Mouse (Mus musculus): ENCODE results near the gene Psmd7. TPM values are rescaled to one million over a fixed set of nuclear protein-coding genes. Genes with fewer than 3 reads are reported as not detected.

Psmd7 gene
- polyA plus RNA-seq, 1 experiment from 2014 or later: 342 TPM

GRCm38 (mm10) chr8:107545621-107546152 is 42.6 kb downstream of the Psmd7 start:
- Histone ChIP-seq H3K4me3 (peak overlapping the region; percentile 30), H3K4me2 (replicated peaks) (peak overlapping the region; percentile 34), H3K36me3 (peaks cover 21% of the 10 kb centered on the region), H3K4me1 (peaks cover 33% of the 10 kb centered on the region), H3K27me3 (no peaks in the 10 kb centered on the region), H3K9ac (peak overlapping the region; percentile 7), H3K27ac (peak overlapping the region; percentile 93), H3K9me3 (no peaks in the 10 kb centered on the region)
- WGBS: 82% methylated on average over 11 of the region's 11 CpGs
- no peak for ATAC-seq (ENCODE audit: insufficient number of reproducible peaks, insufficient read depth, low FRiP score, low TSS enrichment)

DNA sequence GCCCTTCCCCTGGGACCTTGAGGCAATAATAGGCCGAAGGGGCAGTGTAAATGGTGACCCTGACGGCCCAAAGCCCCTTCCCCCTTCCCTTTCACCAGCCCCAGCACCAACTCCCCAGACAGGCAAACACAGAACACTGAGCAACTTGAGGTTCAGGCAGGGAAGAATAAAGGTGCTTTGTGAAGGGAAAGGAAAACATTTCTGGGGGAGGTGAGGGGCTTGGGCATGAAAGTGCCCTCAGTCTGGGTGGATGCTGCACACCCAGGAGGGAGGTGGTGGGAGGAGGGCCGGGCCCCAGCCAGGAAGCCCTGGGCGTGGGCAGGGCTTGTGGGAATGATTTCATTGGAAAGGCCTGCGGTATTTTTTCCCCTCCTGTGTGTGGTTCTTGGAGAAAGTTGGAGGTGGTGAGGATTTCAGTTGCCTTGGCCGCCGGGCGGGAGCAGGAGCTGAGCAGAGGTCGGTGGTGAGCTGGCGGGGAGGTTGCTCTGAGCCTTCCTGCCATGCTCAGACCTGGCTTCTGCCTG is 43.6 kb downstream of the Psmd7 start:
- Histone ChIP-seq H3K9me3 (no peaks in the 10 kb centered on the region), H3K36me3 (peaks cover 12% of the 10 kb centered on the region), H3K4me1 (peaks cover 33% of the 10 kb centered on the region), H3K9ac (peak overlapping the region; percentile 7; the same call in 1 of the 2 replicates), H3K27me3 (no peaks in the 10 kb centered on the region), H3K4me3 (peak overlapping the region; percentile 30), H3K27ac (peak overlapping the region; percentile 93), H3K4me2 (replicated peaks) (peak overlapping the region; percentile 34)
- WGBS: 17% methylated on average over 10 of the region's 10 CpGs
- ATAC-seq (ENCODE audit: insufficient number of reproducible peaks, insufficient read depth, low FRiP score, low TSS enrichment): peak; percentile 79; the same call in 1 of the 2 replicates

GRCm38 (mm10) chr8:107544211-107544610 is 44.1 kb downstream of the Psmd7 start:
- H3K36me3 ChIP-seq: peaks cover 10% of the 10 kb centered on the region
- H3K9ac ChIP-seq: no peak overlapping the region
- H3K4me3 ChIP-seq: no peak overlapping the region
- peak overlapping the region; percentile 93 for H3K27ac ChIP-seq
- peaks cover 33% of the 10 kb centered on the region for H3K4me1 ChIP-seq
- H3K27me3 ChIP-seq: no peaks in the 10 kb centered on the region
- WGBS: 29% methylated on average over 8 of the region's 8 CpGs
- ATAC-seq (ENCODE audit: insufficient number of reproducible peaks, insufficient read depth, low FRiP score, low TSS enrichment): 0 out of 2 replicates have a peak, but pooled peaks have one; percentile 66
- H3K4me2 ChIP-seq (replicated peaks): peak overlapping the region; percentile 34; the same call in 1 of the 2 replicates
- no peaks in the 10 kb centered on the region for H3K9me3 ChIP-seq

- H3K36me3 ChIP-seq: peaks cover 10% of the 10 kb centered on the region
- WGBS: 78% methylated on average over 11 of the region's 11 CpGs
Observed at GRCm38 (mm10) chr8:107543714-107544113, 44.5 kb downstream of the Psmd7 start.

DNA sequence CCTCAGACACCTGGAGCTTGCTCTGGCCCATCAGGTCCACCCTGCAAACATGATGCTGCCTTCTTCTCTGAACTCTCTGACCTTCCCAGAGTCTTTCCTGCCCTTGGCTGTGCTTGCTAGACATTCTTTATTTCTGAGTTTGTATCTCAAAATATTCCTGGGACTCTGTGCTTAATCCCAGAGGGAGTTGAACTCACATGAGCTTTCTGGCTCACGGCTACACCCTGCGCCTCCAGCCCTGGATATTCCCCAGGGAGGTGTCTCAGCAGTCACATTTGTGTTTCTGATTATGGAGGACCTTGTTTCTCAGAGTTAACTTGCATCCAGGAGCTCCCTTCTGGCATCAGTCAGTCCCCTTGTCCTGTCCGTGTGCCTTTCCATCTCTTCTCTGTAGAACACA is 46.1 kb downstream of the Psmd7 start:
- Histone ChIP-seq H3K4me2 (replicated peaks) (no peak overlapping the region), H3K9me3 (no peaks in the 10 kb centered on the region), H3K36me3 (peaks cover 10% of the 10 kb centered on the region), H3K4me3 (no peak overlapping the region), H3K4me1 (peaks cover 28% of the 10 kb centered on the region), H3K27me3 (no peaks in the 10 kb centered on the region), H3K27ac (no peak overlapping the region), H3K9ac (no peak overlapping the region)
- WGBS: 74% methylated on average over 3 of the region's 3 CpGs
- no peak for ATAC-seq (ENCODE audit: insufficient number of reproducible peaks, insufficient read depth, low FRiP score, low TSS enrichment)

More at GRCm38 (mm10) chr8:107543714-107544113, 44.5 kb downstream of the Psmd7 start:
- no peak for ATAC-seq (ENCODE audit: insufficient number of reproducible peaks, insufficient read depth, low FRiP score, low TSS enrichment)
- Histone ChIP-seq H3K9me3 (no peaks in the 10 kb centered on the region), H3K27ac (peak overlapping the region; percentile 93), H3K27me3 (no peaks in the 10 kb centered on the region), H3K9ac (no peak overlapping the region), H3K4me2 (replicated peaks) (no peak overlapping the region), H3K4me1 (peaks cover 33% of the 10 kb centered on the region), H3K4me3 (no peak overlapping the region)

DNA sequence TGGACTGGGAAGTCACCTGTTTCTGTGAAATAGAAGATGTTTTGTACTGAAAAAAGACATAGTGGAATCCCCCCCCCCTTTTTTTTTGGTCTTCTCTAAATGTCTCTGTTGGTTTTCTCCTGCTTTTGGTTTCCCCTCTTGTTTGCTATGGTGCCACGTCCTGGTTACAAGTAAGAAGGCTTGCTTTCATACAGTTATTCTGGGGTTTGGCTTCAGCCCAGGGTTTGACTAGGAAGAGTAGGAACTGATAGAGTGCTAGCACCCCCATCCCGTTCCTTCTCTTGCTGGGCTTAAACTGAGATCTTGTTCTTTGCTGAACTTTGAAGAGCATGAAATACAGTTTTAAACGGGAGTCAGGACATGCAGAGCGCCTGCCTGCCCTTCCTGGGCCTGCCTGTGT is 46.9 kb downstream of the Psmd7 start:
- Histone ChIP-seq H3K4me3 (no peak overlapping the region), H3K9ac (no peak overlapping the region), H3K27me3 (no peaks in the 10 kb centered on the region), H3K9me3 (no peaks in the 10 kb centered on the region), H3K4me2 (replicated peaks) (no peak overlapping the region), H3K27ac (no peak overlapping the region), H3K36me3 (peaks cover 10% of the 10 kb centered on the region), H3K4me1 (peaks cover 20% of the 10 kb centered on the region)
- 85% methylated on average over 4 of the region's 4 CpGs for WGBS
- ATAC-seq (ENCODE audit: insufficient number of reproducible peaks, insufficient read depth, low FRiP score, low TSS enrichment): no peak

- ATAC-seq (ENCODE audit: insufficient number of reproducible peaks, insufficient read depth, low FRiP score, low TSS enrichment): no peak
- H3K27me3 ChIP-seq: no peaks in the 10 kb centered on the region
- H3K4me3 ChIP-seq: no peak overlapping the region
- H3K36me3 ChIP-seq: peaks cover 12% of the 10 kb centered on the region
- H3K9me3 ChIP-seq: no peaks in the 10 kb centered on the region
- no peak overlapping the region for H3K4me2 ChIP-seq (replicated peaks)
- H3K27ac ChIP-seq: no peak overlapping the region
- peaks cover 19% of the 10 kb centered on the region for H3K4me1 ChIP-seq
- 89% methylated on average over 12 of the region's 12 CpGs for WGBS
- H3K9ac ChIP-seq: no peak overlapping the region
Observed at GRCm38 (mm10) chr8:107540623-107541022, 47.6 kb downstream of the Psmd7 start.

- ATAC-seq (ENCODE audit: insufficient number of reproducible peaks, insufficient read depth, low FRiP score, low TSS enrichment): no peak
- H3K36me3 ChIP-seq: peaks cover 15% of the 10 kb centered on the region
- no peak overlapping the region for H3K27ac ChIP-seq
- no peaks in the 10 kb centered on the region for H3K4me1 ChIP-seq
- 68% methylated on average over 4 of the region's 4 CpGs for WGBS
- no peak overlapping the region for H3K9ac ChIP-seq
- no peaks in the 10 kb centered on the region for H3K9me3 ChIP-seq
- H3K4me2 ChIP-seq (replicated peaks): no peak overlapping the region
- H3K4me3 ChIP-seq: no peak overlapping the region
- H3K27me3 ChIP-seq: no peaks in the 10 kb centered on the region
Observed at GRCm38 (mm10) chr8:107537472-107537871, 50.8 kb downstream of the Psmd7 start.

MicroRNAs within 50 kb of the gene (microRNA counts, 519-probe panel; counts per million panel counts)
- 5,849 counts per million, percentile 93 among the panel's probes with 10 or more counts for microRNA mmu-miR-140

Small RNA genes lying within 50 kb of the gene (microRNA-seq; reads per million reads assigned to microRNA genes)
- gene Mir140: 15,563 reads per million, percentile 96 among the genes with 10 or more reads in this experiment

Other genes starting within 250 kb of the Psmd7 start
- 13.9 and 14.8 TPM in 2 replicates for gene Nqo1, start 185.3 kb downstream of the Psmd7 start, polyA plus RNA-seq (2016; fragmentation: Nextera tagmentation; extraction: Ambion mirVana)
- gene Nob1, start 163.4 kb downstream of the Psmd7 start, polyA plus RNA-seq (2016; fragmentation: Nextera tagmentation; extraction: Ambion mirVana): 96.9 and 98.8 TPM in 2 replicates
- gene Wwp2, start 152.1 kb downstream of the Psmd7 start, polyA plus RNA-seq (2016; fragmentation: Nextera tagmentation; extraction: Ambion mirVana): 160 and 181 TPM in 2 replicates